Mouse (Mus musculus): ENCODE data around the gene Fam151b.

DNA sequence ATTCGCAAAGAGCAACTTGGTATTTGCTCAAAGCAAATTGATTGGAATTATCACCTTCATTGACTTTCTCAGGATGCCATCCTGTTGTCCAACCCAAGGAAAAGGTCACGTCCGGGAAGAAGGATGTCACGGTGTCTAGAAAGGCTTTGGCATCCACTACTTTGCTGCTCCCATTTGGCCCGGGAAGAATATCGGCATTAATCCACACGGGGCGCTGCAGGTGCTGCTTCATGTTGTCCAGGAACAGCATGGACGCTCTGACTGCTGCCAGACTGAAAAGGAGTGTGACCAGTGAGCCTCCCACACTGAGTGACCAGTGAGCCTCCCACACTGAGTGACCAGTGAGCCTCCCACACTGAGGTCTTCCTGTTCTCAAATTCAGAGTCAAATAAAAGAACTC, 15.9 kb downstream of the Fam151b start:
- no peak for TF ChIP-seq POLR2A (IDR thresholded peaks at IDR 0.05; ENCODE audit: insufficient read depth, low read depth, low read length)
- no peak for TF ChIP-seq CTCF (IDR thresholded peaks at IDR 0.05)
- no peak for TF ChIP-seq EP300 (IDR thresholded peaks at IDR 0.05; ENCODE audit: insufficient read depth, low read depth, low read length)
